Mouse (Mus musculus) left cerebral cortex, postnatal 36 days (tissue): ENCODE measurements around the gene Skap1. TPM values are rescaled to one million over a fixed set of nuclear protein-coding genes. Genes with fewer than 3 reads are reported as not detected.

ENCODE experiments used
- DNase-seq, 2 experiments: peaks; one replicate each; pipeline ENCODE4 v3.0.0; 2021 to 2022; ENCODE audit warnings: low spot score in 2 of 2, mixed read lengths in 1 of 2
- intact Hi-C: fragments of 180-260 bp; cut with DNase I; formaldehyde crosslinking; loops from one replicate; pipeline ENCODE4 v1.15.1; 2025
- total RNA-seq, 2 experiments: library from RNA; stranded (reverse); gene quantifications; 2 replicates each; pipeline ENCODE4 v1.2.3; 2021

The Skap1 gene
- total RNA-seq, 2 experiments from 2014 or later: 2.5 to 2.7 TPM

GRCm38 (mm10) chr11:96462191-96462752, 2.1 kb upstream of the Skap1 start:
- intact Hi-C loops: no loop called here
- DNase-seq: peak in 1 of 2 experiments; percentile 28

- intact Hi-C loops: no loop called here
- no peak for DNase-seq
Measured at GRCm38 (mm10) chr11:96464716-96465060, 295 bp downstream of the Skap1 start.

- intact Hi-C loops: no loop called here
- DNase-seq: peak in 1 of 2 experiments; percentile 22
Measured at GRCm38 (mm10) chr11:96465426-96466056, 1.1 kb downstream of the Skap1 start.

GRCm38 (mm10) chr11:96466382-96466781, 2.0 kb downstream of the Skap1 start:
- DNase-seq: no peak
- intact Hi-C loops: no loop called here

- intact Hi-C loops: no loop called here
- no peak for DNase-seq
Measured at GRCm38 (mm10) chr11:96466987-96467386, 2.6 kb downstream of the Skap1 start.

- no peak for DNase-seq
- intact Hi-C loops: no loop called here
Measured at GRCm38 (mm10) chr11:96468048-96468745, 3.8 kb downstream of the Skap1 start.

- intact Hi-C loops: no loop called here
- no peak for DNase-seq
Measured at GRCm38 (mm10) chr11:96482711-96483110, 18.3 kb downstream of the Skap1 start.

GRCm38 (mm10) chr11:96483179-96483578, 18.8 kb downstream of the Skap1 start:
- DNase-seq: no peak
- intact Hi-C loops: no loop called here

GRCm38 (mm10) chr11:96498481-96498880, 34.1 kb downstream of the Skap1 start:
- no peak for DNase-seq
- intact Hi-C loops: no loop called here

GRCm38 (mm10) chr11:96501042-96501441, 36.6 kb downstream of the Skap1 start:
- intact Hi-C loops: no loop called here
- no peak for DNase-seq

- no peak for DNase-seq
- intact Hi-C loops: no loop called here
Measured at GRCm38 (mm10) chr11:96502948-96503347, 38.6 kb downstream of the Skap1 start.

- no peak for DNase-seq
- intact Hi-C loops: no loop called here
Measured at GRCm38 (mm10) chr11:96504509-96505119, 40.2 kb downstream of the Skap1 start.

- intact Hi-C loops: no loop called here
- DNase-seq: no peak
Measured at GRCm38 (mm10) chr11:96505841-96506240, 41.4 kb downstream of the Skap1 start.

GRCm38 (mm10) chr11:96515164-96515563, 50.8 kb downstream of the Skap1 start:
- intact Hi-C loops: no loop called here
- no peak for DNase-seq

GRCm38 (mm10) chr11:96524541-96524940, 60.1 kb downstream of the Skap1 start:
- intact Hi-C loops: no loop called here
- DNase-seq: no peak

- no peak for DNase-seq
- intact Hi-C loops: no loop called here
Measured at GRCm38 (mm10) chr11:96526137-96526621, 61.8 kb downstream of the Skap1 start.

GRCm38 (mm10) chr11:96531757-96532433, 67.5 kb downstream of the Skap1 start:
- no peak for DNase-seq
- intact Hi-C loops: no loop called here

GRCm38 (mm10) chr11:96534531-96534930, 70.1 kb downstream of the Skap1 start:
- DNase-seq: no peak
- intact Hi-C loops: no loop called here

GRCm38 (mm10) chr11:96536146-96536545, 71.8 kb downstream of the Skap1 start:
- intact Hi-C loops: loop anchor here (5.0 kb wide), 1 partner anchor 94 kb away; no protein-coding TSS in a partner anchor
- peak in 1 of 2 experiments; percentile 10 for DNase-seq

- intact Hi-C loops: loop anchor here (10.0 kb wide), 1 partner anchor 237 kb away; the partner anchor contains the start of gene Hoxb5
- no peak for DNase-seq
Measured at GRCm38 (mm10) chr11:96542003-96542402, 77.6 kb downstream of the Skap1 start.
